Mouse (Mus musculus) limb, embryonic 13.5 days (tissue): Measurements from ENCODE around the gene Slc13a3. TPM values are rescaled to one million over a fixed set of nuclear protein-coding genes. Genes with fewer than 3 reads are reported as not detected.
"Not testable (repeated sequence)": the region's sequence is repeated elsewhere in the genome, so short reads cannot be mapped to it uniquely, and the experiment has no call there.

Source experiments
- ATAC-seq: fragments of 200-750 bp; cut with Nextera tagmentation; 2 replicates; pipeline ENCODE4 v1.8.0; 2017; ENCODE audit warnings: low read depth, moderate number of reproducible peaks, moderate TSS enrichment; ENCODE audit not compliant: low FRiP score
- H3K27ac ChIP-seq: fragments of 300-500 bp; sonication (generic); 2 replicates; pipeline ENCODE4 v1.5.1; 2015; ENCODE audit warnings: inconsistent platforms, mild to moderate bottlenecking, moderate library complexity
- H3K27me3 ChIP-seq: fragments of 300-500 bp; sonication (generic); 2 replicates; pipeline ENCODE4 v1.6.1; 2015; ENCODE audit warnings: mild to moderate bottlenecking, inconsistent platforms
- H3K36me3 ChIP-seq: fragments of 300-500 bp; sonication (generic); 2 replicates; pipeline ENCODE4 v1.6.1; 2015; ENCODE audit warnings: inconsistent platforms, mild to moderate bottlenecking, moderate library complexity
- H3K4me1 ChIP-seq: fragments of 300-500 bp; sonication (generic); 2 replicates; pipeline ENCODE4 v1.6.1; 2015; ENCODE audit warnings: inconsistent platforms
- H3K4me2 ChIP-seq: fragments of 300-500 bp; sonication (generic); replicated peaks from 2 replicates; pipeline ENCODE4 v1.6.1; 2015; ENCODE audit warnings: inconsistent platforms, mild to moderate bottlenecking, moderate library complexity
- H3K4me3 ChIP-seq: fragments of 300-500 bp; sonication (generic); 2 replicates; pipeline ENCODE4 v1.5.1; 2015; ENCODE audit warnings: moderate library complexity, mild to moderate bottlenecking, inconsistent platforms
- H3K9ac ChIP-seq: fragments of 300-500 bp; sonication (generic); 2 replicates; pipeline ENCODE4 v1.6.1; 2015; ENCODE audit warnings: mild to moderate bottlenecking, inconsistent platforms
- H3K9me3 ChIP-seq: fragments of 300-500 bp; sonication (generic); 2 replicates; pipeline ENCODE4 v1.6.1; 2016; ENCODE audit warnings: inconsistent platforms
- WGBS: fragments of 180-500 bp; shearing (Covaris S2); methylation state at CpG from one replicate; pipeline ENCODE4 v1.1.7; 2015; 5-methylcytosine and 5-hydroxymethylcytosine counted together
- polyA plus RNA-seq: library from polyadenylated mRNA; unstranded; fragments of >200 nt; fragmentation: Nextera tagmentation; extraction: Ambion mirVana; gene quantifications from 2 replicates; pipeline ENCODE4 v1.2.1, GENCODE M21; 2015

The Slc13a3 gene
- 0.13 and 0.15 TPM in 2 replicates for polyA plus RNA-seq

GRCm38 (mm10) chr2:165473003-165473402 lies at the start of gene Slc13a3:
Gene Slc13a3, minus strand, starts transcription at chr2:165473230.
- H3K27me3 ChIP-seq = peaks cover 54% of the 10 kb centered on the region
- 0 out of 2 replicates have a peak, but pooled peaks cover 3% of the 10 kb centered on the region for H3K4me1 ChIP-seq
- H3K36me3 ChIP-seq = no peaks in the 10 kb centered on the region
- 2% methylated on average over 32 of the region's 35 CpGs for WGBS
- H3K9me3 ChIP-seq = no peaks in the 10 kb centered on the region
- H3K9ac ChIP-seq = peak within 1 kb of the TSS; percentile 45; the same call in 1 of the 2 replicates
- peak within 1 kb of the TSS; percentile 16; the same call in 1 of the 2 replicates for H3K4me3 ChIP-seq
- no peak for ATAC-seq
- peak within 1 kb of the TSS; percentile 39 for H3K4me2 ChIP-seq
- H3K27ac ChIP-seq = no peak within 1 kb of the TSS

DNA sequence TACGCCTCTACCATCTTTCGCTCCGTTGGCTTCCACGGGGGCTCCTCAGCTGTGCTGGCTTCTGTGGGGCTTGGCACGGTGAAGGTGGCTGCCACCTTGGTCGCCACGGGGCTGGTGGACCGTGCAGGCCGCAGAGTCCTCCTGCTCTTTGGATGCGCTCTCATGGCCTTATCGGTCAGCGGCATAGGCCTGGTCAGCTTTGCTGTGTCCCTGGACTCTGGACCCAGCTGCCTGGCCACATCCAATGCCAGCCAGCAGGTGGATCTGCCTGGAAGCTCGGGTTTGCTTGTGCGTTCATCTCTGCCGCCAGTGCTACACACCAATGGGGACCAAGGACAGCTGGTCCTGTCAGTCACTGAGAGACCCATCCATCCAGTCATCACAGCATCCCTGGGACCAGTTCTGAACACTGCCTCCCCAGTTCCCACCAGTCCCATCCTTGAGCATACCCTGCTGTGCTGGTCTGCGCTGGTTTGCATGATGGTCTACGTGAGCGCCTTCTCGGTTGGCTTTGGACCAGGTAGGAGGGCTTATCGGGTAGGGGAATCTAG lies 42.2 kb upstream of the Slc13a3 start:
- Histone ChIP-seq H3K4me1 (peaks cover 18% of the 10 kb centered on the region), H3K9ac (no peak overlapping the region), H3K4me3 (no peak overlapping the region), H3K9me3 (no peaks in the 10 kb centered on the region), H3K4me2 (no peak overlapping the region), H3K27me3 (no peaks in the 10 kb centered on the region), H3K36me3 (peaks cover 39% of the 10 kb centered on the region), H3K27ac (no peak overlapping the region)
- peak; percentile 45; the same call in 1 of the 2 replicates for ATAC-seq
- WGBS = 94% methylated on average over 20 of the region's 20 CpGs

- ATAC-seq = no peak
- peaks cover 28% of the 10 kb centered on the region for H3K4me1 ChIP-seq
Measured at GRCm38 (mm10) chr2:165512870-165513600, 40.0 kb upstream of the Slc13a3 start.

GRCm38 (mm10) chr2:165512426-165512825 lies 39.4 kb upstream of the Slc13a3 start:
- Histone ChIP-seq H3K9ac (no peak overlapping the region), H3K27me3 (no peaks in the 10 kb centered on the region), H3K4me2 (no peak overlapping the region), H3K9me3 (no peaks in the 10 kb centered on the region), H3K4me3 (no peak overlapping the region), H3K4me1 (peaks cover 28% of the 10 kb centered on the region), H3K27ac (no peak overlapping the region; the same call in 1 of the 2 replicates), H3K36me3 (peaks cover 27% of the 10 kb centered on the region)
- no peak for ATAC-seq
- WGBS = 13% methylated on average over 7 of the region's 7 CpGs

More at GRCm38 (mm10) chr2:165512870-165513600, 40.0 kb upstream of the Slc13a3 start:
- Histone ChIP-seq H3K4me2 (no peak overlapping the region), H3K27ac (no peak overlapping the region; the same call in 1 of the 2 replicates), H3K9me3 (no peaks in the 10 kb centered on the region), H3K27me3 (no peaks in the 10 kb centered on the region), H3K4me3 (no peak overlapping the region), H3K36me3 (peaks cover 31% of the 10 kb centered on the region), H3K9ac (no peak overlapping the region)
- 40% methylated on average over 11 of the region's 11 CpGs for WGBS

DNA sequence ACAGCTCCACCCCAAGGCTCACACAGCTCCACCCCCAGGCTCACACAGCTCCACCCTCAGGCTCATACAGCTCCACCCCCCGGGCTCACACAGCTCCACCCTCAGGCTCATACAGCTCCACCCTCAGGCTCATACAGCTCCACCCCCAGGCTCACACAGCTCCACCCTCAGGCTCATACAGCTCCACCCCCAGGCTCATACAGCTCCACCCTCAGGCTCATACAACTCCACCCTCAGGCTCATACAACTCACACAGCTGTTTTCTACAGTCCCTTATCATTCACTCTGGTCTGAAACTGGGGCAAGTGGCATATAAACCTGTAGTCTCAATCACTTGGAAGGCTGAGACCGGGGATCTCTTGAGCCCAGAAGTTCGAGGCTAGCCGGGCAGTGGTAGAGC lies 38.5 kb upstream of the Slc13a3 start:
- Histone ChIP-seq H3K36me3 (peaks cover 18% of the 10 kb centered on the region; the same call in 1 of the 2 replicates), H3K4me1 (peaks cover 28% of the 10 kb centered on the region)
- not testable (repeated sequence) for H3K4me3 ChIP-seq, H3K27me3 ChIP-seq, H3K27ac ChIP-seq, ATAC-seq, H3K4me2 ChIP-seq, H3K9me3 ChIP-seq, H3K9ac ChIP-seq
- 82% methylated on average over 4 of the region's 4 CpGs for WGBS

- H3K27me3 ChIP-seq, H3K4me2 ChIP-seq, H3K4me3 ChIP-seq, H3K9ac ChIP-seq, H3K9me3 ChIP-seq, H3K27ac ChIP-seq, ATAC-seq: not testable (repeated sequence)
- peaks cover 13% of the 10 kb centered on the region; the same call in 1 of the 2 replicates for H3K36me3 ChIP-seq
- peaks cover 28% of the 10 kb centered on the region for H3K4me1 ChIP-seq
- 61% methylated on average over 2 of the region's 2 CpGs for WGBS
Measured at GRCm38 (mm10) chr2:165510914-165511458, 38.0 kb upstream of the Slc13a3 start.

- Histone ChIP-seq H3K27me3 (no peaks in the 10 kb centered on the region), H3K4me3 (no peak overlapping the region), H3K27ac (no peak overlapping the region), H3K9ac (no peak overlapping the region), H3K4me1 (peaks cover 28% of the 10 kb centered on the region), H3K4me2 (no peak overlapping the region), H3K9me3 (no peaks in the 10 kb centered on the region), H3K36me3 (peaks cover 12% of the 10 kb centered on the region; the same call in 1 of the 2 replicates)
- WGBS = 37% methylated on average over 5 of the region's 5 CpGs
- no peak for ATAC-seq
Measured at GRCm38 (mm10) chr2:165510466-165510865, 37.4 kb upstream of the Slc13a3 start.

DNA sequence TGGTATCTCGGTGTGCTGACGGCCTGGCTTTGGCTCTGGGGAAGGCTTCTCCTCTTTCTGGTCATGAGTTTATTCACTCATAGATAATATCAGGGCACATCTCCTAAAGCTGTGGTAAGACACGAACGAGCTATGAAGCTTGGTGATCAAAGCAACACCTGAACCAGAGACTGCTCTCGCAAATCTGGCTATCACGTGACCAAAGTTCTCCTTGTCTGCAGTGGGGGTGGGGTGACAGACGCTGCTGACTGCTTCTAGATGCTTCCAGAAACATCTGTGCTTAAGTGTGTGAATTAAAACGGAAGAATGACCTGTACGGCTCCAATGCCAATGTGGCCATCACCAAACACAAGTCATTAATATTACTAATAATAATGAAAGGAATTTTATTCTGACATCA lies 36.7 kb upstream of the Slc13a3 start:
- H3K9ac ChIP-seq = no peak overlapping the region
- 45% methylated on average over 9 of the region's 9 CpGs for WGBS
- no peaks in the 10 kb centered on the region for H3K9me3 ChIP-seq
- H3K36me3 ChIP-seq = peaks cover 4% of the 10 kb centered on the region; the same call in 1 of the 2 replicates
- no peak overlapping the region for H3K4me3 ChIP-seq
- no peak overlapping the region for H3K4me2 ChIP-seq
- ATAC-seq = no peak
- peaks cover 36% of the 10 kb centered on the region for H3K4me1 ChIP-seq
- no peak overlapping the region for H3K27ac ChIP-seq
- H3K27me3 ChIP-seq = no peaks in the 10 kb centered on the region

DNA sequence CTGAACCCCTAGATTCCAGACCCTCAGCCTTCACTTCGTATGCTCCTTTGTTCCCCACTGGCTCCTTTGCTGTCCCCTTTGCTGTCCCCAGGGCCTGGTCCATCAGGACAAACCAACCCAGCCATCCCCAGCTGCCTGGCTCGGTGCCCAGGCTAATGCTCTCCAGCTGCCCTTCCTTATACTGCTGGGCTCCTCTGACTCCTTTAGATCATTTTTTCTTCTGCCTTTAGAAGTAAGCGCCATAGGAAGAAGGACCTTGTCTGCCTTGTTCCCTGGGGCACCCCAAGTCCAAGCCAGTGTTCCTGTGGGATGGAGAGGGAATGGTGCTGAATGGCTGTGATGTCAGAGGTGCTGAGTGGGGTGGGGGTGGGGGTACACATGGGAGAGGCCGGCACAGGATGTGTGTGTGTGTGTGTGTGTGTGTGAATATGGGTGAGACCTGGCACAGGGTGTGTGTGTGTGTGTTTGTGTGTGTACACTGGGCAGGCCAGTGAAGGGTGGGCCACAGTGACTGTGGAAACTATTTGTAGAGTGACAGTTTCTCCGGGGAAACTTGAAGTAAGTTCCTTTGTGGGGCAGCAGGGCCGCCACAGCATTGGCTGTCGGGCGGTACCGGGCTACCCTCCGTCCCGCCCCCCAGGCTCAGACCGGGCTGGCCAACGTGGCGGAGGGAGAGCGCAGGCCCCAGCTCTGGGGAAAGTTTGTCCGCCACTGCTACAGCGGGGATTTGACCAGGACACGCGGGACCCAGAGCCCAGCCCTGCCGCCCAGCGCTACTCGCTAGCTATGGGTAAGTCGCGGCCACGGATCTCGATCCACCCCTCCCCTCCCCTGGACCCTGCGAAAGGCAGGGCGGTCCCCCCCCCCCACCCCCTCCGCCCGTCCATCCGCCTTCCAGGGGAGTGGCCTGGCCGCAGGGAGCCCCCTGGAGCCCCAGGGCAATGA lies 30.5 kb upstream of the Slc13a3 start, which contains the start of gene Slc2a10:
Gene Slc2a10 (plus strand): TSS at position 529 of the 945 bp plus-strand sequence.
- peak; percentile 88 for ATAC-seq
- Histone ChIP-seq H3K4me3 (peak within 1 kb of the TSS; percentile 54), H3K27ac (peak within 1 kb of the TSS; percentile 61), H3K27me3 (no peaks in the 10 kb centered on the region), H3K4me2 (peak within 1 kb of the TSS; percentile 77), H3K36me3 (no peaks in the 10 kb centered on the region), H3K4me1 (peaks cover 23% of the 10 kb centered on the region), H3K9ac (peak within 1 kb of the TSS; percentile 74), H3K9me3 (no peaks in the 10 kb centered on the region)
- WGBS = 3% methylated on average over 30 of the region's 32 CpGs

DNA sequence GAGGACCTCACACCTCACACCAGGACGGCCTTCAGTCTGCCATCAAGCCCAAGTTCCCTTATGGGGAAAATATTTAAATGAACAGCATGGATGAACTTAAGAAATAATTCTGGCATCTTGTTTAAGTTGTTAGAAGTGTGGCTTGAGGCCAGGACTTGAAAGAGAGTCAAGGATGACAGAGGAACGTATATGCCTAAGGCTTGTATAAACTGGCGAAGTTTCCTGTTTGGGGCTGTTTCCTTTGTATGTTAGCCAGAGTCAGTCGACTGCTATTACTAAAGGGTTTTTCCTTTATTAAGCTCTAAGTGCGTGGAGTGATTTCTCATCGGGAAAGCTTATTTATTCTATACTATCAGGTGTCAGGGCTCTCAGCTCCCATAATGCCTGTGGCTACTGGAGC lies 25.8 kb upstream of the Slc13a3 start:
- Histone ChIP-seq H3K9me3 (no peaks in the 10 kb centered on the region), H3K27ac (no peak overlapping the region), H3K9ac (no peak overlapping the region), H3K4me1 (peaks cover 11% of the 10 kb centered on the region), H3K36me3 (no peaks in the 10 kb centered on the region), H3K4me3 (no peak overlapping the region), H3K4me2 (no peak overlapping the region), H3K27me3 (0 out of 2 replicates have a peak, but pooled peaks cover 7% of the 10 kb centered on the region)
- WGBS = 63% methylated on average over 6 of the region's 6 CpGs
- no peak for ATAC-seq

GRCm38 (mm10) chr2:165497706-165498275 lies 24.8 kb upstream of the Slc13a3 start:
- Histone ChIP-seq H3K9me3 (no peaks in the 10 kb centered on the region), H3K4me3 (no peak overlapping the region), H3K27me3 (0 out of 2 replicates have a peak, but pooled peaks cover 7% of the 10 kb centered on the region), H3K9ac (no peak overlapping the region), H3K4me1 (peaks cover 6% of the 10 kb centered on the region), H3K36me3 (no peaks in the 10 kb centered on the region), H3K4me2 (no peak overlapping the region), H3K27ac (no peak overlapping the region)
- 72% methylated on average over 2 of the region's 2 CpGs for WGBS
- no peak for ATAC-seq
